Mouse (Mus musculus): ENCODE measurements at regions not wholly inside any gene's neighbourhood (a gene's known extent, or its start where the extent isn't known, plus 50 kb on each side); places are given as distances from the start of the nearest gene placed in this dataset.

- peak; percentile 17 for DNase-seq (ENCODE audit: low read depth, low spot score)
Observed at GRCm38 (mm10) chr17:58503612-58504011, 487.6 kb downstream of the Pdzph1 start.

GRCm38 (mm10) chr17:58468920-58469319 is 522.3 kb downstream of the Pdzph1 start:
- no peak for DNase-seq (ENCODE audit: low read depth, low spot score)

Measured in ZHBTc4 (cell line).